Mouse (Mus musculus) thymus, adult 2 months (tissue): ENCODE results near the gene Dhrs7b.

Experiments
- CTCF ChIP-seq: fragments of 200-500 bp; IDR thresholded peaks from 2 replicates; pipeline ENCODE4 v1.5.1; 2012; ENCODE audit warnings: mild to moderate bottlenecking, control low read depth, low read length, moderate library complexity, borderline replicate concordance; ENCODE audit not compliant: control insufficient read depth, poor library complexity, insufficient read depth; ENCODE audit errors: extremely low read depth
- POLR2A ChIP-seq: fragments of 200-500 bp; IDR thresholded peaks from 2 replicates; pipeline ENCODE4 v1.6.1; 2012; ENCODE audit warnings: mild to moderate bottlenecking, low read length, control low read depth, moderate library complexity; ENCODE audit not compliant: control insufficient read depth, poor library complexity, insufficient read depth; ENCODE audit errors: extremely low read depth

DNA sequence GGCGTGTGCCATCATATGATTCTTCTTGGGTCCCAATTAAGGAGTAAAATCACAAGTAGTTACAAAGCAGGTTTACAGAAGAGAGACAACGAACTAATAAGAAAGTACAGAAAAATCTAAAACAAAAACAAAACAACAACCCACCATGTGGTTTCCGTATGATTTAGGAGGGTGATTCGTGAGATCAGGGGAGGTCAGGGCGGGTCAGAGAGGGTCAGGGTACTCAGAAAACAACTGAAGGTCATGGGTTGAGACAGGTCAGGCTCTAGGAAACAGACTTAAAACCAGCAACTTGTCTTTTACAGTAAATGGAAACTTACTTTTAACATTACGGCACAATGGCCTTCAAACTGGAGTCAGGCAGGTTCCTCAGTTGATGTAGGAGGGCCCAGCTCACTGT is 59.9 kb downstream of the Dhrs7b start:
- TF ChIP-seq CTCF (no peak), POLR2A (no peak)
